Mouse (Mus musculus) spleen, adult 2 months (tissue): ENCODE results near the gene Notch2.

Source experiments
- CTCF ChIP-seq: fragments of 200-500 bp; IDR thresholded peaks from 2 replicates; pipeline ENCODE4 v1.5.1; 2011; ENCODE audit warnings: mild to moderate bottlenecking, inconsistent platforms; ENCODE audit not compliant: insufficient read depth, insufficient read length, insufficient replicate concordance; ENCODE audit errors: extremely low read depth
- POLR2A ChIP-seq: fragments of 200-500 bp; IDR thresholded peaks from 2 replicates; pipeline ENCODE4 v1.6.1; 2011; ENCODE audit warnings: low read depth, low read length, inconsistent platforms

DNA sequence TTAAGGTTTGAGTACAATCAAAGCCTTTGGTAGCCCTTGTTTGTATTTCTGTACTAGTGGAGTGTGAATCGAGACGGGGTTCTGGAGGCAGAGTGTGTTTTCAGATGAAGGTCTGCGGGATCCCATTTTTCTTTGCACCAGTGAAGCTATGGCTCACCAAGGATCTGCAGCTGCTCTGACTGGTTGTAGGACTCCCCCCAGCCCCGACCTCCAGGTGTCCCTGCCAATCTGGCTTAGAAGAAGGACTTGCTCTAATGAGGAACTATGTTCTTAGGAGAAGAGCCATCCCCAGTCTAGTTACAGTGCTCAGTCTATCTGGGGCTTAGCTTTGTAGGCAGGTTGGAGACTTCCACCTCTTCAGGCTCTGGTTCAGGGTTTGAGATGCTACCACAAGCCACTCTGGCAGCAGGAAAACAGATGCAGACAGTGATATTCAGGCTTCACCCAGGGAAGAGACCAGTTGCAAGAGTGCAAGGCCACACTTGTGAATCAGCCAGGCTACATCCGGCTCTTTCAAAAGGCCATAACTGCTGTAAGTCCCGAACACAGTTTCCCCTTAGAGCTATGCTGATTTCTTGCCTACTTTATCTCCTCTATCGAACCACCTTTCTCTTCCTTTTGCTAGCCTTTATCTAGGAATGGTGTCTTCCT lies 4.0 kb upstream of the Notch2 start:
- TF ChIP-seq POLR2A, result no peak
- no peak for TF ChIP-seq CTCF
